Mouse (Mus musculus) small intestine, adult 2 months (tissue): ENCODE results near the gene Ccdc8.

Experiments used
- CTCF ChIP-seq: fragments of 200-500 bp; IDR thresholded peaks from 2 replicates; pipeline ENCODE4 v1.5.1; 2012; ENCODE audit warnings: low read depth, mild to moderate bottlenecking, control low read depth, inconsistent platforms, low read length, moderate library complexity, mixed read lengths; ENCODE audit not compliant: insufficient replicate concordance, insufficient read length; ENCODE audit errors: extremely low read depth
- POLR2A ChIP-seq: fragments of 200-500 bp; IDR thresholded peaks from 2 replicates; pipeline ENCODE4 v1.6.1; 2012; ENCODE audit warnings: low read depth, mild to moderate bottlenecking, control low read depth, inconsistent platforms, low read length, moderate library complexity

DNA sequence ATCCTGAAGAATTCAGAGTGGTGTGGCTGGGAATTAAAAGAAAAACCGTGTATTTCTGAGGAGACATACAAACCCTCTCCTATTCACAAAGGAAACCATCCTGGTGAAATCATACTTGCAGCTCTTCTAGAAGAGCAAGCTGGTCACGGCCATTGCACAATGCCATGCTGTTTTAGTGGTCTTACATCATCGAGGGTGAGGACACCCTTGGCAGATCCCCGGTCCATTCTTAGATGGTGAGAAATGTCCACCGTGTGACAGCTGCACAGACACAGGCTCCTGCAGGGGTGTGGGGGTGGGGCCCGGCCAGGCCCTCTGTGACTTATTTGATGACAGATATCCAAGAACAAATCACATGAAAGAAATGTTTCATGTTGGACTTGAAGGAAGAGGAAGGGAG lies 18.5 kb upstream of the Ccdc8 start:
- TF ChIP-seq CTCF, result no peak
- TF ChIP-seq POLR2A, result no peak
